Mouse (Mus musculus) intestine, embryonic 16.5 days (tissue): ENCODE measurements around the gene Tns2. TPM values are rescaled to one million over a fixed set of nuclear protein-coding genes. Genes with fewer than 3 reads are reported as not detected.

ENCODE experiments used
- ATAC-seq: fragments of 200-750 bp; cut with Nextera tagmentation; 2 replicates; pipeline ENCODE4 v1.8.0; 2017; ENCODE audit warnings: moderate TSS enrichment, moderate library complexity
- H3K27ac ChIP-seq: fragments of 300-500 bp; sonication (generic); 2 replicates; pipeline ENCODE4 v1.5.1; 2014; ENCODE audit warnings: mild to moderate bottlenecking, low read length
- H3K27me3 ChIP-seq: fragments of 300-500 bp; sonication (generic); replicated peaks from 2 replicates; pipeline ENCODE4 v1.6.1; 2014; ENCODE audit warnings: low read length, control low read depth, mixed read lengths; ENCODE audit not compliant: control insufficient read depth, insufficient read depth
- H3K36me3 ChIP-seq: fragments of 300-500 bp; sonication (generic); 2 replicates; pipeline ENCODE4 v1.6.1; 2014; ENCODE audit warnings: low read length, control low read depth; ENCODE audit not compliant: control insufficient read depth, insufficient read depth
- H3K4me1 ChIP-seq: fragments of 300-500 bp; sonication (generic); 2 replicates; pipeline ENCODE4 v1.6.1; 2014; ENCODE audit warnings: low read length, control low read depth, mixed read lengths; ENCODE audit not compliant: control insufficient read depth, insufficient read depth
- H3K4me2 ChIP-seq: fragments of 300-500 bp; sonication (generic); 2 replicates; pipeline ENCODE4 v1.6.1; 2014; ENCODE audit warnings: low read depth, low read length, control low read depth
- H3K4me3 ChIP-seq: fragments of 300-500 bp; sonication (generic); 2 replicates; pipeline ENCODE4 v1.5.1; 2014; ENCODE audit warnings: mild to moderate bottlenecking, low read length
- H3K9ac ChIP-seq: fragments of 300-500 bp; sonication (generic); 2 replicates; pipeline ENCODE4 v1.6.1; 2014; ENCODE audit warnings: low read depth, low read length
- H3K9me3 ChIP-seq: fragments of 300-500 bp; sonication (generic); 2 replicates; pipeline ENCODE4 v1.6.1; 2016; ENCODE audit warnings: low read length, control low read depth; ENCODE audit not compliant: control insufficient read depth
- WGBS: fragments of 180-500 bp; shearing (Covaris S2); extraction: QIAGEN DNeasy Blood & Tissue Kit; methylation state at CpG from one replicate; pipeline ENCODE4 v1.1.7; 2014; 5-methylcytosine and 5-hydroxymethylcytosine counted together
- polyA plus RNA-seq: library from polyadenylated mRNA; unstranded; fragments of >200 nt; fragmentation: Nextera tagmentation; extraction: Ambion mirVana; gene quantifications from 2 replicates; pipeline ENCODE4 v1.2.1, GENCODE M21; 2015

The Tns2 gene
- polyA plus RNA-seq, 1 experiment from 2014 or later, result 26.4 TPM

DNA sequence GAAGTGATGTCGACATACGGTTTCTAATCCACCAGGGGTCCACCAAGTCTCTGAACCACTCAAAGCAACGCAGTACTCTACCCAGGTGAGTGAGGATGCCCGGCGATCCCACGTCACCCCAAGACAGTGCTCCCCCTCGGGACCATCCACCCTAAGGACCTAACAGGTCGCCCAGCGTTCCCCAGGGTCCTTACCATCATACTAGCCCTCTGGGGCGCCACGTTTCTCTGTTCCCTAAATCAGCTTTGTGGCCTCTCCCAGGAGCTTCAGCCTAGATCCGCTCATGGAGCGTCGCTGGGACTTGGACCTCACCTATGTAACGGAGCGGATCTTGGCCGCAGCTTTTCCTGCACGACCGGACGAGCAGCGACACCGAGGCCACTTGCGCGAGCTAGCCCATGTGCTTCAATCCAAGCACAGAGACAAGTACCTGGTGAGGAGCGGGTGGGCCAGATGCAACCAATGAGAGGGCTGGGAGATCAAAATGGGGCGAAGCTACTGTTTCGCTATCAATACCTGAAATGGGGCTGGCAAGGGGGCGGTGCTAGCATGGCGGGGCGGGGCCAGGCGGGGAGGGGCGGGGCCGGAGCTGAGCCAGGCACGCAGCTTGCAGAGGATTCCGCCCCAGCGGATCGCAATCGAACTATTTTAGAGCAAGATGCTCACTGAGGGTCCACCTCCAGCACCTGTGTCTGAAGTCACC, 6.7 kb downstream of the Tns2 start:
- H3K36me3 ChIP-seq, result peaks cover 22% of the 10 kb centered on the region; the same call in 1 of the 2 replicates
- H3K4me2 ChIP-seq, result peak overlapping the region; percentile 66
- peak overlapping the region; percentile 45 for H3K4me3 ChIP-seq
- no peaks in the 10 kb centered on the region; the same call in 1 of the 2 replicates for H3K27me3 ChIP-seq
- no peak for ATAC-seq
- peaks cover 54% of the 10 kb centered on the region for H3K4me1 ChIP-seq
- 0 out of 2 replicates have a peak overlapping the region, but pooled peaks have one; percentile 40 for H3K9ac ChIP-seq
- 22% methylated on average over 37 of the region's 38 CpGs for WGBS
- no peak overlapping the region for H3K27ac ChIP-seq
- H3K9me3 ChIP-seq, result no peaks in the 10 kb centered on the region

GRCm38 (mm10) chr15:102107689-102108573, 7.7 kb downstream of the Tns2 start:
- Histone ChIP-seq H3K4me3 (no peak overlapping the region), H3K36me3 (peaks cover 26% of the 10 kb centered on the region; the same call in 1 of the 2 replicates), H3K4me2 (no peak overlapping the region; the same call in 1 of the 2 replicates), H3K9ac (0 out of 2 replicates have a peak overlapping the region, but pooled peaks have one; percentile 15), H3K9me3 (no peaks in the 10 kb centered on the region), H3K27me3 (no peaks in the 10 kb centered on the region; the same call in 1 of the 2 replicates), H3K4me1 (peaks cover 43% of the 10 kb centered on the region), H3K27ac (no peak overlapping the region)
- ATAC-seq, result no peak
- 43% methylated on average over 13 of the region's 13 CpGs for WGBS

GRCm38 (mm10) chr15:102108651-102109525, 8.7 kb downstream of the Tns2 start:
- Histone ChIP-seq H3K9me3 (no peaks in the 10 kb centered on the region), H3K4me2 (no peak overlapping the region), H3K36me3 (peaks cover 26% of the 10 kb centered on the region; the same call in 1 of the 2 replicates), H3K27me3 (no peaks in the 10 kb centered on the region; the same call in 1 of the 2 replicates), H3K4me1 (peaks cover 34% of the 10 kb centered on the region), H3K27ac (no peak overlapping the region), H3K4me3 (no peak overlapping the region), H3K9ac (0 out of 2 replicates have a peak overlapping the region, but pooled peaks have one; percentile 15)
- no peak for ATAC-seq
- 52% methylated on average over 18 of the region's 18 CpGs for WGBS

DNA sequence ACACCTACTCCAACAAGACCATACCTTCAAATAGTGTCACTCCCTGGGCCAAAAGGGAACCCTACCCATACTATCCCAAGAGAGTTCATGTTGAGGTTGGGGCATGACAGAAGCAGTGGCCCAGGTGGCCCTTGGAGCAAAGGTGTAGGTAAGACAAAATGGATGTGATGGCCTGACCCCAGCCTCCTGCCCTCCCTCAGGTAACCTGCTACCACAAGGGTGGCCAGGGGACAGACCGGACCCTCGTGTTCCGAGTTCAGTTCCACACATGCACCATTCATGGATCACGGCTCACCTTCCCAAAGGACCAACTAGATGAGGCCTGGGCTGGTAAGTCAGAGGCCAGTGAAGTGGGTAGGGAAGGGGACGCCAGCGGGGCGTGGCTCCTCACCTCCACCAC, 10.1 kb downstream of the Tns2 start:
- Histone ChIP-seq H3K4me2 (no peak overlapping the region), H3K4me1 (peaks cover 23% of the 10 kb centered on the region), H3K27me3 (no peaks in the 10 kb centered on the region; the same call in 1 of the 2 replicates), H3K9ac (no peak overlapping the region), H3K36me3 (peaks cover 26% of the 10 kb centered on the region; the same call in 1 of the 2 replicates), H3K27ac (no peak overlapping the region), H3K4me3 (no peak overlapping the region), H3K9me3 (no peaks in the 10 kb centered on the region)
- no peak for ATAC-seq
- 96% methylated on average over 7 of the region's 7 CpGs for WGBS

DNA sequence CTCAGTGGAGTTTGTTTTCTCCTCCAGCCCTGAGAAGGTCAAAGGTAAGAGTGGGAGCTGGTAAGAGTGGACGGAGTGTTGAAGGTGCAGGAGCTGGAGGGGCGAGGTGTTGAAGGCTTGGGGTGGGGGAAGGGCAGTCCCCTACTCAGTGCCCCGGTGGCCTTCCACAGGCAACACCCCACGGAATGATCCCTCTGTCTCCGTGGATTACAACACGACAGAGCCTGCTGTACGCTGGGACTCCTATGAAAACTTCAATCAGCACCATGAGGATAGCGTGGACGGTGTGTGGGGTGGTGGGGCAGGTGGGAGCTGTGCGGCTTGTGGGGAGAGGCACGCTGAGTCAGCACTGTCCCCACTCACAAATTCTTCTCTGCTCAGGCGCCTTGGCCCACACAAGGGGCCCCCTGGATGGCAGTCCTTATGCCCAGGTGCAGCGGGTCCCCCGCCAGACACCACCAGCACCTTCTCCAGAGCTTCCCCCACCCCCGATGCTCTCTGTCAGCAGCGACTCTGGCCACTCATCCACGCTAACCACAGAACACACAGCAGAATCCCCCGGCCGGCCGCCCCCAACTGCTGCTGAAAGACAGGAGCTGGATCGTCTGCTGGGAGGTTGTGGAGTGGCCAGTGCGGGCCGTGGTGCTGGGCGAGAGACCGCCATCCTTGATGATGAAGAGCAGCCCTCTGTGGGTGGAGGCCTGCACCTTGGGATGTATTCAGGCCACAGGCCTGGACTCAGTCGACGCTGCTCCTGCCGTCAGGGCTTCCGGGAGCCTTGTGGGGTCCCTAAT, 10.7 kb downstream of the Tns2 start:
- Histone ChIP-seq H3K4me3 (no peak overlapping the region), H3K36me3 (peaks cover 26% of the 10 kb centered on the region; the same call in 1 of the 2 replicates), H3K27ac (no peak overlapping the region), H3K9ac (no peak overlapping the region), H3K9me3 (no peaks in the 10 kb centered on the region), H3K27me3 (no peaks in the 10 kb centered on the region), H3K4me1 (peaks cover 21% of the 10 kb centered on the region), H3K4me2 (no peak overlapping the region)
- no peak for ATAC-seq
- WGBS, result 77% methylated on average over 29 of the region's 29 CpGs

GRCm38 (mm10) chr15:102111495-102111829, 11.2 kb downstream of the Tns2 start:
- peaks cover 26% of the 10 kb centered on the region; the same call in 1 of the 2 replicates for H3K36me3 ChIP-seq
- WGBS, result 79% methylated on average over 10 of the region's 11 CpGs
- no peak overlapping the region for H3K4me2 ChIP-seq
- H3K4me3 ChIP-seq, result no peak overlapping the region
- ATAC-seq, result no peak
- no peaks in the 10 kb centered on the region for H3K27me3 ChIP-seq
- H3K9me3 ChIP-seq, result no peaks in the 10 kb centered on the region
- no peak overlapping the region for H3K27ac ChIP-seq
- no peak overlapping the region for H3K9ac ChIP-seq
- H3K4me1 ChIP-seq, result peaks cover 19% of the 10 kb centered on the region

DNA sequence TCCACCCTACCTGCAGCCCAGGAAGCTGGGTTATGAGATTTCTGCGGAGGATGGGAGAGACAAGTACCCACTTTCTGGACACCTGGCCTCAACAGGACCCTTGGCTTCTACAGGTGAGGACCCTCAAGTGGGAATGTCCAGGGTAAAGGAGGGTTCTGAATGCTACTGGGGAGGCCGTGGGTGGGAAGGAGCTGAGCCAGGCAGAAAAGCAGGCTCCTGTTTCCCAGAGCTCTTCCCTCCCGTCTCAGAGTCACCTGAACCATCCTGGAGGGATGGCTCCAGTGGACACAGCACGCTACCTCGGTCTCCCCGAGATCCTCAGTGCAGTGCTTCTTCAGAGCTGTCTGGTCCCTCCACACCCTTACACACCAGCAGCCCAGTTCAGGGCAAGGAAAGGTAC, 12.0 kb downstream of the Tns2 start:
- H3K4me2 ChIP-seq, result no peak overlapping the region
- H3K36me3 ChIP-seq, result peaks cover 26% of the 10 kb centered on the region; the same call in 1 of the 2 replicates
- 94% methylated on average over 6 of the region's 6 CpGs for WGBS
- H3K9ac ChIP-seq, result no peak overlapping the region
- no peaks in the 10 kb centered on the region for H3K9me3 ChIP-seq
- H3K27ac ChIP-seq, result no peak overlapping the region
- peaks cover 16% of the 10 kb centered on the region; the same call in 1 of the 2 replicates for H3K4me1 ChIP-seq
- no peaks in the 10 kb centered on the region for H3K27me3 ChIP-seq
- no peak for ATAC-seq
- no peak overlapping the region for H3K4me3 ChIP-seq

GRCm38 (mm10) chr15:102112827-102113226, 12.6 kb downstream of the Tns2 start:
- H3K36me3 ChIP-seq, result peaks cover 28% of the 10 kb centered on the region; the same call in 1 of the 2 replicates
- no peaks in the 10 kb centered on the region for H3K27me3 ChIP-seq
- H3K4me1 ChIP-seq, result peaks cover 14% of the 10 kb centered on the region; the same call in 1 of the 2 replicates
- no peak overlapping the region for H3K4me3 ChIP-seq
- WGBS, result 78% methylated on average over 8 of the region's 8 CpGs
- no peak overlapping the region for H3K4me2 ChIP-seq
- H3K9me3 ChIP-seq, result no peaks in the 10 kb centered on the region
- no peak for ATAC-seq
- no peak overlapping the region for H3K9ac ChIP-seq
- H3K27ac ChIP-seq, result no peak overlapping the region
